Mouse (Mus musculus) layer of hippocampus, adult 11-12 months (tissue): Measurements from ENCODE around the gene Dhx58.
"Not testable (repeated sequence)": the region's sequence is repeated elsewhere in the genome, so short reads cannot be mapped to it uniquely, and the experiment has no call there.

Experiments used
- DNase-seq: peaks from one replicate; pipeline ENCODE4 v3.0.0; 2022; ENCODE audit warnings: low spot score

Dhx58 gene

DNA sequence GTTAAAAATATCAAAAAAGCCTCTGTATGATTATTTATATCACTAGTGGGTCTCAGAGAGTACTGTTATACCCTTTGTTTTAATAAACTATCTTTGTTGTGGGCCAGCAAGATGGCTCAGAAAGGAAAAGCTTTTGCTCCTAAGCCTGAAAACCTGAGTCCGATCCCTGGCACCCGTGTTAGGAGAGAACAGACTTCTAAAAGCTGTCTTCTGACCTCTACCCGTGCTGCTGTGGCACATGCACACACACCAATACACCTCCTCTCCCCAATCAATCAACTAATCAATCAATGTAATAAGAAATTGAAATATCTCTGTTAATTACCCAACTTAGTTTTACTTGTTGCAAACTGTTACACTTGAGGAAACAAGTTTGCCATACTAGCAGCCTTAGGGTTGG, 3.4 kb downstream of the Dhx58 start:
- DNase-seq: no peak

DNA sequence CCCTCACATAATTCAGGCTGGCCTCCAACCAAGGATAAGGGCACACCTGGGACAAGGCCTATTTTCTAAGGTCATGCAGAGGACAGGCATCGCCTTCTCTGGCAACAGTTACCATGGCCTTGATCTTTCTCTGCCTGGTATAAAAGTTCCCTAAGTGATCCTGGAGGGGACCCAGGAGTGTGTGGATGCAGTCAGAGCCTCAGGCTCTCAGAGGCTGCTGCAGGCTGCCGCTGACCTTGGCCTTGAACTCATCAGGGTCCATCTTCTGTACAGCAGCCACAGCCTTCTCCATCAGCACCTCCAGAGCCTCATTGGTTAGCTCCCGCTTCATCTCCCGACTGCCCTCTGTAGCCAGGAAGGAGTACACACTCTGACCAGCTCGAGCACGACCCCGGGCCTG, 6.2 kb downstream of the Dhx58 start:
- DNase-seq: no peak

DNA sequence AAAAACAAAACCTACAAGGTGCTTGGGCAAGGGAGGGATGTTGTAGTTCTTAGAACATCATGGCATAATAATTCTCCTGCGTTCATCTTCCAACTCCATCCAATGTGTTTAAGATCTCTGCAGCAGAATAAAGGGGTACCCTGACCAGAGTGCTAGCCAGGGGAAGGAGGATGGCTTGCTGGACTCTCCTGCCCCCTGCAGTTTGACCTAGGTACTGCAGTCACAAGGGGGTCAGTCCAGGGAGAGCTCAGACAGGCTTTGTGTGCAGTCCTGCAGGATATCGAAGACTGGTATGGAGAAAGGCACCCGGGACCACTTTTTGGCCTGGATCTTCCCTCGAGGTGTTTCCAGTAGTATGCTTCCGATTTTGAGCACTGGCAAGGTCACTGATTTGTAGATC, 9.1 kb downstream of the Dhx58 start:
- DNase-seq: peak; percentile 73

DNA sequence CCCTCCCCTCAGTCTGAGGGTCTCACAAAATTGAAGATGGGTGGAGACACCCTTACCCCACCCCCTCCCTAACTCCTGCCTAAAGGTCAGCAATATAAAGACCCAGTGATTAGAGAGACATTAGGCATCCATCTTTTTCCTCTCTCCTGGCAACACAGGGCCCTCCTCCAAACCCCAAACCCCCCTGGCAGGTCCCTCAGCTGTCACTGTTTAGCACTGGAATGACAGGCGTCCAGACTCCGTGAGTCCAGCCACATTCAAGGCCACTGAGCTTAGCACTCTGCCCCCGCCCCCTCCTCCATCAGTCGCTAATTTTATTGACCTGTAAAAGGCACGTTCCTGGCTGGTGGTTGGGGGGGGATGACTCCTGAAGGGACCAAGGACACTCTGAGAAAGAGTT, 10.9 kb downstream of the Dhx58 start:
- no peak for DNase-seq

DNA sequence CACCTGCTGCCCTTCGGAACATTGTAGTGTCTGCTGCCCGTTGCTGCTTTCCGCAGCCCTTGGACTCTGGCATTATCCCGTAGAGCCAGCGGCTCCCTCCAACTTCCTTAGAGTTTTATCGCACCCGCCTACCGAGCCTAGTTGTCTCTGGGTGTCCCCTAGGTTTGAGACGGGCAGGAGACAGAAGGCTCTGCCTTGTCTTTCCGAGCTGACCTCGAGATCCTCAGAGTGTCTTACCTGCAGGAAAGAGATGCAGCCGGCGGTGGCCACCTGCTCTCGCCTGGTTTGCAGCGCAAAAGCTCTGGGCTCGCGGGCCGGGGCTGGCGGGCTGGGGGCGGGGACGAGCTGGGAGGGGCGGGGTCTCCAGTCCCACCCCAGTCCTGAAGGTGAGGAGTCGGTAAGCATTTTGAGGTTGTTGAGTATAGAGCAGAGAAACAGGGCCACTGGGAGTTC, 11.9 kb downstream of the Dhx58 start, which contains the start of gene Zfp385c:
Gene Zfp385c, minus strand, starts transcription at position 292 of the 453 bp plus-strand sequence.
- no peak for DNase-seq

DNA sequence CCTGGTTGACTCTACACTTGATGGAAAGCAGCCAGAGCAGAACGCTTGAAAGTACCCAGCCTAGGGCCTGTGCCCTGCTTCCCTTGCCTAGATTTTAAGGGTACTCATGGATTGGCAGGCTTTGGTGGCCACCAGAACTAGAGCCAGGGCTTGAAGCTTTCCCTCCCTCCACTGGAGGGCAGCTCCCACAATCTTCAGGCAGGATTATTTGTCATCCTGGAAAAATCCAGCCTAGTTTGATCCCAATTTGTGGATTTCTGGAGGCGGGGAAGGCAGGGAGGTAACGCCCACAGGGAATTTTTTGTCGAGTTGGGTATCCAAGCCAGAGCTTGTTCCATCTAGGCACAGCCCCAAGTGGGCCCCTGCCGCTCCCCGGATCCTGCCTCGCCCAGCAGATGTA, 13.7 kb downstream of the Dhx58 start:
- DNase-seq: no peak

DNA sequence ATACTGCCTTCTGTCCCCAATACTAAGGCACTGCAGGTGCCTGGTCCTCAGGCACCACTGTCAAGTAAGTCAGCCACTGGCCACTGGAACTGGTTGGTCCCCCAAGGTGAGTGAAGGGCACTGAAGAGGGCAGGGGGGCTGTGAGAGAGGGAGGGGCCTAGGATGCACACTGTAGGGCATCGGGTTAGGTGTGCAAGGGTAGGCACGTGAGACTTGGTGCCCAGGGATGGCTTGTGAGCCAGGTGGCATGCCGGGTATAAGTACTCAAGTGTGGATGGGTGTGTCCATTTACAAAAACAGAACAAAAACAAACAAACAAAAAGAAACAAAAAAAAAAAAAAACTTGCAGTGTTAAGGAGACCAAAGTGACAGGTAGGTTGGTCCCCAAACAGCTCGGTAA, 15.6 kb downstream of the Dhx58 start:
- no peak for DNase-seq

DNA sequence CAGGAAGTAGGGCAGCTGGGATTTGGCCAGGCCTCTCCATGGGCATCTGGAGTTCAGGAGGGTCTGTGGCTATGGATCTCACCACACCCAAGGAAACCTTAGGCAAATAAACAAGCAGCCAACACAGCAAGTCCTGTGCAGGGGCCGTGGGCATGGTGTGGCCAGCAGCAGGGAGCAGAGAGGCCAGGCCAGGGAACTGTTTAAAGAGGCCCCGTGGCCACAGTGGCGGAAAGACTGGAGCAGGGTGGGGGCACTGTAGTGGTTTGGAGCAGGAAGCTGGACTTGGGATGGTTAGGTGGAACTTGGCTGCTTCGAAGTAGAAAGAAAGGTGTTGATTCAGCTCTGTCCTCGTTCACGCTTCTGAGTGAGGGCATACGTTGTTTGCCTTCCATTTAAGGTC, 16.8 kb downstream of the Dhx58 start:
- DNase-seq: no peak

DNA sequence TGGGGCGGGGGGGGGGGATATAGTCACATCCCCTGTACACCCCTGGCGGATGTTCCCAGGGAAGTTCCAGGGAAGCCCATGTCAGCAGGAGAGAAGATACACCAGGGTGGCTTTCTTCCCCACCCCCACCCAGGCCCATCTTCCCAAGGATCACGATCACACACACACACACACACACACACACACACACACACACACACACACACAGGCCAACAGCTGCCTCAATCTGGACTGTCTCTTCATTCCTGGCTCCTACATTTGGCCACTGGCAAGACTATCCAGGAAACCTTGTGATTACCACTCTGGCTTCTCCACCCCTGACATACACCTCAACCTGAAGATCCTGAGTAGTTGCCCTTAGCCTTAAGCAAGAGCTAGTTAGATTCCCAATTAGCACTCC, 18.7 kb downstream of the Dhx58 start:
- DNase-seq: no peak

DNA sequence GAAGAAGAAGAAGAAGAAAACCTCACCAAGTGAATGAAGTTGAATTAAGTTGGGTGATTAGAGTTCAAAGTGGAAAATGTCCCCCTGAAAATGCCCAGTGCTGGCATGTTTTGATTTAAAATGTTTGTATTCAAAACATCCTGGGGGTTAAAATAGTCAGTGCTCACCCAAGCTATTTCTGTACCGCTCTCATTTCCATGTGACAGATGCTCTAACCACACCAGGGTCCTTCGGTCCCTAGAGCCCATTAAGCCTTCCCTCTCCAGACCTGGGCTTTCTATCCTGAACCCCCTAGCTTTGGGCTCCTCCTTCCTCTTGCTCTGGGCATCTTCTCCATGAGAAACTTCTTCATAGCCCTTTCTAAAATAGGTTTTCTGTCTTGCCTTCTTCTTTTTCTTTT, 20.0 kb downstream of the Dhx58 start:
- DNase-seq: no peak

DNA sequence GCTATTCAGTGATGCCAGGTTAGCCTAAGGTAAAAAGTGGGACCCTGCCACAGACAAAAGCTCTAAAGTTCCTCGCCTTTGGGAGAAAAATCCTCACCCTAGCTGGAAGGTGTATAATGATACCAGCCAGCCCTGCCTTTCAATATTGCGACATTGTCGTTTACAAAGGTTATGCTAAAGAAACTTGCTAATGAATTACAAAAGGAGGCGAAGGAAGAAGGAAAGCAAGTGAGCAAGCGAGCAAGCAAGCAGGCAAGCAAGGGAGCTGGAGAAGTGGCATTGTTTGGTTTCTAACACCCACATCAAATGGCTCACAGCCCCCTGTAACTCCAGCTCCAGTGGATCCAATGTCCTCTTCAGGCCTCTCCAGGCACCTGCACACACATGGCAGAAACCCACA, 21.5 kb downstream of the Dhx58 start:
- DNase-seq: no peak

DNA sequence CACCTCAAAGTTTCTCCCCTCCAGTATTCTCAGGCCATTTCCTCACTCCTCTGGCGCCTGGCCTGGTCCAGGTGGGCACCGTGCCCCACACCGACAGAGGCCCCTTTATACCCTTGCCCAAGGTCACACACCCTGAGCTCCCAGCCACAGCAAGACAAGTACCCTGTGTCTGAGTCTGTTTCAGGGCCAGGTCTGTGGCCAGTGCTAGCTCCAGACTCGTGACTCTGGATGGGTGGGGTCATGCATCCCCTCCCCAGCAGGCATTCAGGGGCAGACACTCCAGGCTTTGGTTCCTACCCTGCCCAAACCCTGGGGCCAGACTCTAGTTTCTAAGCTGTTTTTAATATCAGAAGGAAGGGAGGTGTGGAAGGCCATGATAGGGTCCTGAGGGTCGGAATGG, 22.2 kb downstream of the Dhx58 start:
- DNase-seq: no peak

DNA sequence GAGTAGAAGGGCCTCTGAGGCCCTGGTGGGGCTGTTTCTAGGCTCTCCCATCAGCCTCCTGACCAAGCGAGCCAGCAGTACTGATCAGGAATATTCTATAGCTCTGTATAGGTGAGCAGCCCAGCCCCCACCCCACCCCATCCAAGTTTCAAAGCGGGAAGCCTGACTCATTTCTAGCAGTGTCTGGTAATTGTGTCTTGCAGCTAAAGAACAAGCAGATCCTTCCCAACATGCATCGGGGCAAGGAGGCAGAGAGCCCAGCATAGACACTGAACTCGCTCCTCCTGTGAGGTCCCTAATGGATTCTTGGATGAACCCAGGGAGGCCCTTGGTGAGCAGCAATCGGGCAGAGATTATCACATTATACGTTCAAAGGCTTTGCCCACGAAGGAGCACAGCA, 26.3 kb downstream of the Dhx58 start:
- DNase-seq: no peak

DNA sequence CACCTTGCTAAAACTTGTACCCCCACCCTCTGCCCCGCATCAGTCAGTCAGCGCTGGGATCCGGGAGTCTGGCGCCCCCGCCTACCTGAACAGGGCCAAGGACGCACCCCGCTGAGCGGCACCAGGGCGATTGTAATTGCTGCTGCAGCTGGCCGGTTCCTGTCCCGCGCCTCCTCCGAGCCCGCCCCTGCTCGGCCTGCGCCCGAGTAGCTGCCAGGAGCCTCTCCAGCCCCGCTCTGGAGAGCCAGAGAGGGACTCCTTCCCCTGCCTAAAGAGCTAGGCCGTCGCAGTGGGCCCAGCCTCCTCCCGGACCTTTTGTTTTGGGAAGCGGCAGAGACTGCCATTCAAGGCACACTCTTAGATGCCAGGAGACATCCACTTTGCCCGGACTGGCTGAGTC, 30.9 kb downstream of the Dhx58 start:
- no peak for DNase-seq

DNA sequence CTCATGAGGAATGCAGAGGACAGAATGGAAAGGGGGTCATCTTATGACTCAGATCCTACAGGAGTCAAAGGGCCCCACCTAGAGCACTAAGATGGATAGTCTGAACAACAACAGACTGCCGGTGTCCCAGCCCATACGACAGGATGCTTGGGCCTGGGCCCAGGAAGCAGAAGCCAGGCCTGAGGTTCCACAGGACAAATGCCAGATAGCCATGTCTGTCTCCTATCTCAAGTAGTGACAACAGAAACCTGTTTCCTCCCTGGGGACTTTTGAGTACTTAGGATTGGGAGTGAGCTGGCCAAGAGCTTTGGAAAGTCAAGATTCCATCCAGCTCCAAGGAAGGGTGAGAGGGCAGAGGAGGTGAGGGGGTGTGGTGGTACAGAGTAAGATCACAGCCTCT, 32.1 kb downstream of the Dhx58 start:
- DNase-seq: no peak

DNA sequence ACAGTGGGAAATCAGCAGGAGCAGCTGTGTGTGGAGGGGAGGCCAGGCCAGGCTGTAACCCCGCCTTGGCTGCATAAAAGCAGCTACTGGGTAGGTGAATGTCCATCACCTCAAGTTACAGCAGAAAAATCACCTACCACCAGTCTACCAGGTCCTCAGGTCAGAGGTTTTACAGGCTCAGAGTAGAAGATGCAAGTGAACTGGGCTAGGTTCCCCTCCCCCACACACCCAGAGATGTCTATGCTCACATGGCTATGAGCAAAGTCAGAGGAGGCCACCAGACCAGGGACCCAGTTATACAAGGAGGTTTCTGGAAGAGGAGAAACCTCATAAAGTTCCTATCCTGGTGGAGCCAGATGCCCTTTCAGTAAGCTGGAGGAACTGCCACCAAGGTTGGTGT, 33.0 kb downstream of the Dhx58 start:
- no peak for DNase-seq

DNA sequence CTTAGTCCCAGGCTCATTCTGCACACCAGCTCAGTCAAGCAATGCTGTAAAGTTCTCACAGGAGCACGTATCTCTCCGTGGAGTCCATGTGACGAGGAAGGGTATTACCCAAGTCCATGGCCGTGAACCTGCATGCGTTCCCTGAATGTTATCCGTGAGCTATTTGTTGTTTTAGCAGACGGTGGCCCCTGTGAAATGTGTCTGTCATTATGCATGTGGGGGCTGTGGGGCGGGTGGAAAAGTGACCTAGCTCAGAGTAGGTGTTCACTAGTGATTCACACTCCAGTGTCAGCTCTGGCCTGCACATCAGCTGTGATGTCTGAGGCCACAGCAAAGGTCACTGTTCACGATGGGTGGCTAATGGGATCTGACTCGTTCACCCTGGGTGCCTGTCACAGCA, 44.3 kb downstream of the Dhx58 start:
- no peak for DNase-seq

DNA sequence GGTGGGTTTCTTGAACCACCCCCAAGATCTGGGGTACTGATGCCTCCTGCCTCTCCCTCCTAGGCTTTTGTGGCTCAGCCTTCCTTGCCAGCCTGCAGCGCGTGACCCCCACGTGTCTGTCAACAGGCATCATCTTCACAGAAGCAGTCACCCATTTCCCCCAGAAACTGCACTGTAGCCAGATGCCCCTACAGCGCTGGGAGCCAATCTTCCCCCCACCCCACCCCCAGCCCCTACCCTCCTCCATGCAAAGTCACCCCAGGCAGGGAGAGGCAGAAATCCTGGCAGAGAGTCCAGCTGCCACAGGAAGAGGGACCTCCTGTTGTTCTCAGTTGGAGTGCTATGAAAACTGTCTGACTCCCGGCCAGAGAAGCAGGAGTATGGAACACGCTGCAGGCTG, 47.6 kb downstream of the Dhx58 start:
- DNase-seq: no peak

DNA sequence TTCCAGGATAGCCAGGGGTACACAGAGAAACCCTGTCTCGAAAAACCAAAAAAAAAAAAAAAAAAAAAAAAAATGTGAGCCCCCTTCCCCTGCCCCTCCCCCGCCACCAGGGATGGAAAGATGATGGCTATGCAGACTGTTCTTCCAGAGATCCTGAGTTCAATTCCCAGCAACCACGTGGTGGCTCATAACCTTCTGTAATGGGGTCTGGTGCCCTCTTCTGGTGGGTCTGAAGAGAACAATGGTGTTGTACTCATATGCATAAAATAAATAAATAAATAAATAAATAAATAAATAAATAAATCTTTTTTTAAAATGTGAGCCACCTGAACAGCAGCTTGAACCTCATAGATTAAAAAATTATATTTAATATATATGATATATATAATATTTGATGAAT, 48.5 kb downstream of the Dhx58 start:
- DNase-seq: not testable (repeated sequence)

DNA sequence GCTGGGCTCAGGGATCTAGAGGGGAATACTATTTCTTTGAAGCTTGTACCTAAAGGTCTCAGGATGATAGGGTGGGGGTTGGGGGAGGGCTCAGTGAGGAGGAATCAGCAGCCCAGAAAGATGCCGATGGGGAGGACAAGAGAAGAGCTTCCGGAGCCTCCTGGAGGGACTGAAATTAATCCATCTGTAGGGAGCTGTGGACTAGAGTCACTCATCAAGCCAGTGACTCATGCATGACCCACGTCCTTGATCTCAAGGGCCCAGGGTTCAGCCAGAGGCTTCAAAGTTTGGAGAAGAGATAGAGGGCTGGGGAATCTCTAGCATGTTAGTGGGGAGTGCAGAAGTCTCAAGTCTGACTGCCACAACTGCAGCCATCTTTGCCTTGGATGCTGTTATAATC, 52.3 kb downstream of the Dhx58 start:
- no peak for DNase-seq

DNA sequence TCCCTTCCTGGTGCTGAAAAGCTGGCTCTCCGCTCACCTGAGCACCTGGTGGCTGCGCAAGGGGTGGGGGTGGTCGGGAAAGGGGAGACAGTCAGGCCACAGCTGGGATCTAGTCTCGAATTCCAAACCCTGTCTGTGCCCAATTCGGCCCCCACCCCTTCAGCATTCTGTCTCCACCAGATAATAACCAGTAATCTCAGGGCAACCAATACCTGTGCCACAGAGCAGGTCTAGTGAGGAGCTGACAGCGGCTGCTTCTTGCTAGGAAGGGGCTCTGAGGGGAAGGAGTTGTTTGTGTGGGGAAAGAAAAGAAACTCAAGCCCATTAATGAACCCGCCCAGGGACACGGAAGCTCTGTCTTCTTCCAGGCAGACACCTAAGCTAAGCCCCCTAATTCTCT, 52.9 kb downstream of the Dhx58 start:
- no peak for DNase-seq

DNA sequence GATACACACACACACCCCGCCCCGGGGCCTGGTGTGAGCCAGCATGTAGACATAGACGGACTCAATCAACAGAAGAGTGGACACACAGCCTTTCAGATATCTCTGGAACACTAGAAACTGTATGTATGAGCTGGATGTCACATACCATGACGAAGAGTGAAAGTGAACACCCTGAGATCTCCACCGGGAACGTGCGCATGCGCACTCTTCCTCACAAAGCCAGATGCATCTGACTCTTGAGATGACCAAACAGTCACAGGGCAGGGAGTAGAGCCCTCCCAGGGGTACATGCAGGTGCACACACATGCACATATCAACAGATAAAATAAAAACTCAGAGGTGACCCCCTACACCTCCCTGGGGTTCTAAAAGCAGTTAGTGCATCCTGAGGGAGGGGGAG, 55.7 kb downstream of the Dhx58 start:
- DNase-seq: no peak

DNA sequence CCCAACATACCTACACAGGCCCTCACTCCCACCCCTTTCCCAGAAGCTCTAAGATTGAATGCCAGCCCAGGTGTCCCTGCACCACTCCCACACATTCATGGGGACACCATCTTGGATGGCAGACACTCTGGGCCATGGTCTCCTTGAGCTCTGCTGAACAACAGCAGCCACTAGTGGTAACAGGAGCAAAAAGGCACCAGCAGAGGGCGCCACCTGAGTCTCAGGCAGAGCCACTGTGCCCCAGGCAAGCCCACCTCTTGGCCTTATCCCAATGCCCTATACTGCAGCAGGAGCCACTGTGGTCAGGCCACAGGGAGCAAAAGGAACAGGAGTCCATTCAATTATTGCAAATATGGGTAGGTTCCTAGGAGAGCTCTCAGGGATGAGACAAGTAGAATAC, 57.8 kb downstream of the Dhx58 start:
- DNase-seq: no peak
